Mouse (Mus musculus) limb, embryonic 13.5 days (tissue): ENCODE data around the gene Snx3. TPM values are rescaled to one million over a fixed set of nuclear protein-coding genes. Genes with fewer than 3 reads are reported as not detected.

Experiments
- ATAC-seq: fragments of 200-750 bp; cut with Nextera tagmentation; 2 replicates; pipeline ENCODE4 v1.8.0; 2017; ENCODE audit warnings: low read depth, moderate number of reproducible peaks, moderate TSS enrichment; ENCODE audit not compliant: low FRiP score
- H3K27ac ChIP-seq: fragments of 300-500 bp; sonication (generic); 2 replicates; pipeline ENCODE4 v1.5.1; 2015; ENCODE audit warnings: inconsistent platforms, mild to moderate bottlenecking, moderate library complexity
- H3K27me3 ChIP-seq: fragments of 300-500 bp; sonication (generic); 2 replicates; pipeline ENCODE4 v1.6.1; 2015; ENCODE audit warnings: mild to moderate bottlenecking, inconsistent platforms
- H3K36me3 ChIP-seq: fragments of 300-500 bp; sonication (generic); 2 replicates; pipeline ENCODE4 v1.6.1; 2015; ENCODE audit warnings: inconsistent platforms, mild to moderate bottlenecking, moderate library complexity
- H3K4me1 ChIP-seq: fragments of 300-500 bp; sonication (generic); 2 replicates; pipeline ENCODE4 v1.6.1; 2015; ENCODE audit warnings: inconsistent platforms
- H3K4me2 ChIP-seq: fragments of 300-500 bp; sonication (generic); replicated peaks from 2 replicates; pipeline ENCODE4 v1.6.1; 2015; ENCODE audit warnings: inconsistent platforms, mild to moderate bottlenecking, moderate library complexity
- H3K4me3 ChIP-seq: fragments of 300-500 bp; sonication (generic); 2 replicates; pipeline ENCODE4 v1.5.1; 2015; ENCODE audit warnings: moderate library complexity, mild to moderate bottlenecking, inconsistent platforms
- H3K9ac ChIP-seq: fragments of 300-500 bp; sonication (generic); 2 replicates; pipeline ENCODE4 v1.6.1; 2015; ENCODE audit warnings: mild to moderate bottlenecking, inconsistent platforms
- H3K9me3 ChIP-seq: fragments of 300-500 bp; sonication (generic); 2 replicates; pipeline ENCODE4 v1.6.1; 2016; ENCODE audit warnings: inconsistent platforms
- WGBS: fragments of 180-500 bp; shearing (Covaris S2); methylation state at CpG from one replicate; pipeline ENCODE4 v1.1.7; 2015; 5-methylcytosine and 5-hydroxymethylcytosine counted together
- polyA plus RNA-seq: library from polyadenylated mRNA; unstranded; fragments of >200 nt; fragmentation: Nextera tagmentation; extraction: Ambion mirVana; gene quantifications from 2 replicates; pipeline ENCODE4 v1.2.1, GENCODE M21; 2015

The Snx3 gene
- polyA plus RNA-seq, 1 experiment from 2014 or later = 318 TPM

GRCm38 (mm10) chr10:42562272-42562671 is 60.4 kb downstream of the Snx3 start:
- peak; percentile 36; the same call in 1 of the 2 replicates for ATAC-seq
- H3K4me2 ChIP-seq = 0 out of 2 replicates have a peak overlapping the region, but pooled peaks have one; percentile 19
- no peak overlapping the region for H3K9ac ChIP-seq
- peaks cover 42% of the 10 kb centered on the region for H3K27me3 ChIP-seq
- H3K4me3 ChIP-seq = no peak overlapping the region
- H3K4me1 ChIP-seq = no peaks in the 10 kb centered on the region
- H3K27ac ChIP-seq = no peak overlapping the region
- under 1% methylated on average over 12 of the region's 12 CpGs for WGBS
- no peaks in the 10 kb centered on the region for H3K9me3 ChIP-seq
- H3K36me3 ChIP-seq = no peaks in the 10 kb centered on the region

- no peak overlapping the region for H3K27ac ChIP-seq
- H3K9ac ChIP-seq = no peak overlapping the region
- peaks cover 95% of the 10 kb centered on the region for H3K27me3 ChIP-seq
- 0 out of 2 replicates have a peak overlapping the region, but pooled peaks have one; percentile 16 for H3K4me2 ChIP-seq
- 1% methylated on average over 20 of the region's 20 CpGs for WGBS
- no peaks in the 10 kb centered on the region for H3K36me3 ChIP-seq
- H3K9me3 ChIP-seq = no peaks in the 10 kb centered on the region
- H3K4me1 ChIP-seq = no peaks in the 10 kb centered on the region
- 0 out of 2 replicates have a peak overlapping the region, but pooled peaks have one; percentile 3 for H3K4me3 ChIP-seq
- no peak for ATAC-seq
Observed at GRCm38 (mm10) chr10:42572567-42572966, 70.7 kb downstream of the Snx3 start.

GRCm38 (mm10) chr10:42572971-42573370 is 71.1 kb downstream of the Snx3 start:
- Histone ChIP-seq H3K27me3 (peaks cover 96% of the 10 kb centered on the region), H3K4me2 (0 out of 2 replicates have a peak overlapping the region, but pooled peaks have one; percentile 16)
- WGBS = under 1% methylated on average over 15 of the region's 15 CpGs

GRCm38 (mm10) chr10:42574639-42575038 is 72.8 kb downstream of the Snx3 start:
- H3K9ac ChIP-seq = no peak overlapping the region
- H3K9me3 ChIP-seq = no peaks in the 10 kb centered on the region
- peaks cover 6% of the 10 kb centered on the region; the same call in 1 of the 2 replicates for H3K4me1 ChIP-seq
- H3K27ac ChIP-seq = no peak overlapping the region
- H3K4me3 ChIP-seq = no peak overlapping the region
- no peaks in the 10 kb centered on the region for H3K36me3 ChIP-seq
- 2% methylated on average over 10 of the region's 10 CpGs for WGBS
- no peak for ATAC-seq
- no peak overlapping the region for H3K4me2 ChIP-seq
- H3K27me3 ChIP-seq = peaks cover 97% of the 10 kb centered on the region

More at GRCm38 (mm10) chr10:42572971-42573370, 71.1 kb downstream of the Snx3 start:
- no peaks in the 10 kb centered on the region for H3K4me1 ChIP-seq
- ATAC-seq = no peak
- H3K4me3 ChIP-seq = 0 out of 2 replicates have a peak overlapping the region, but pooled peaks have one; percentile 3
- no peak overlapping the region for H3K9ac ChIP-seq
- no peaks in the 10 kb centered on the region for H3K9me3 ChIP-seq
- H3K36me3 ChIP-seq = no peaks in the 10 kb centered on the region
- H3K27ac ChIP-seq = no peak overlapping the region

GRCm38 (mm10) chr10:42577525-42578280 is 75.9 kb downstream of the Snx3 start:
- H3K4me1 ChIP-seq = peaks cover 19% of the 10 kb centered on the region
- ATAC-seq = no peak
- H3K9me3 ChIP-seq = no peaks in the 10 kb centered on the region
- H3K36me3 ChIP-seq = no peaks in the 10 kb centered on the region
- H3K9ac ChIP-seq = no peak overlapping the region
- H3K27ac ChIP-seq = no peak overlapping the region
- peaks cover 98% of the 10 kb centered on the region for H3K27me3 ChIP-seq
- 1% methylated on average over 15 of the region's 15 CpGs for WGBS
- H3K4me2 ChIP-seq = no peak overlapping the region
- no peak overlapping the region for H3K4me3 ChIP-seq

- no peak for ATAC-seq
- H3K27ac ChIP-seq = no peak overlapping the region
- H3K27me3 ChIP-seq = peaks cover 98% of the 10 kb centered on the region
- H3K9ac ChIP-seq = no peak overlapping the region
- no peaks in the 10 kb centered on the region for H3K9me3 ChIP-seq
- H3K4me2 ChIP-seq = no peak overlapping the region
- H3K4me3 ChIP-seq = no peak overlapping the region
- 0% methylated on average over 15 of the region's 15 CpGs for WGBS
- peaks cover 24% of the 10 kb centered on the region for H3K4me1 ChIP-seq
- H3K36me3 ChIP-seq = no peaks in the 10 kb centered on the region
Observed at GRCm38 (mm10) chr10:42578281-42578675, 76.4 kb downstream of the Snx3 start.

GRCm38 (mm10) chr10:42578698-42579474 is 77.1 kb downstream of the Snx3 start:
- H3K27me3 ChIP-seq = peaks cover 98% of the 10 kb centered on the region
- no peaks in the 10 kb centered on the region for H3K36me3 ChIP-seq
- H3K9me3 ChIP-seq = no peaks in the 10 kb centered on the region
- no peak overlapping the region for H3K4me3 ChIP-seq
- no peak overlapping the region for H3K9ac ChIP-seq
- peaks cover 30% of the 10 kb centered on the region for H3K4me1 ChIP-seq
- WGBS = under 1% methylated on average over 22 of the region's 22 CpGs
- no peak for ATAC-seq
- H3K4me2 ChIP-seq = no peak overlapping the region
- H3K27ac ChIP-seq = no peak overlapping the region

GRCm38 (mm10) chr10:42579475-42580130 is 77.8 kb downstream of the Snx3 start:
- no peak for ATAC-seq
- no peaks in the 10 kb centered on the region for H3K36me3 ChIP-seq
- H3K4me1 ChIP-seq = peaks cover 38% of the 10 kb centered on the region
- no peak overlapping the region for H3K9ac ChIP-seq
- H3K27ac ChIP-seq = no peak overlapping the region
- WGBS = under 1% methylated on average over 40 of the region's 41 CpGs
- peaks cover 98% of the 10 kb centered on the region for H3K27me3 ChIP-seq
- H3K9me3 ChIP-seq = no peaks in the 10 kb centered on the region
- peak overlapping the region; percentile 19 for H3K4me3 ChIP-seq
- no peak overlapping the region; the same call in 1 of the 2 replicates for H3K4me2 ChIP-seq

GRCm38 (mm10) chr10:42580131-42580950 is 78.5 kb downstream of the Snx3 start:
- Histone ChIP-seq H3K4me2 (no peak overlapping the region), H3K4me3 (peak overlapping the region; percentile 19)
- ATAC-seq = no peak

GRCm38 (mm10) chr10:42580951-42581277 is 79.1 kb downstream of the Snx3 start:
- no peak overlapping the region for H3K9ac ChIP-seq
- no peaks in the 10 kb centered on the region for H3K36me3 ChIP-seq
- H3K4me3 ChIP-seq = no peak overlapping the region
- peaks cover 40% of the 10 kb centered on the region for H3K4me1 ChIP-seq
- ATAC-seq = no peak
- no peak overlapping the region for H3K27ac ChIP-seq
- 3% methylated on average over 7 of the region's 7 CpGs for WGBS
- H3K4me2 ChIP-seq = no peak overlapping the region
- no peaks in the 10 kb centered on the region for H3K9me3 ChIP-seq
- peaks cover 98% of the 10 kb centered on the region for H3K27me3 ChIP-seq

More at GRCm38 (mm10) chr10:42580131-42580950, 78.5 kb downstream of the Snx3 start:
- Histone ChIP-seq H3K36me3 (no peaks in the 10 kb centered on the region), H3K9ac (no peak overlapping the region), H3K9me3 (no peaks in the 10 kb centered on the region), H3K27me3 (peaks cover 98% of the 10 kb centered on the region), H3K27ac (no peak overlapping the region), H3K4me1 (peaks cover 40% of the 10 kb centered on the region)
- WGBS = under 1% methylated on average over 29 of the region's 29 CpGs
